Mouse (Mus musculus) retina, adult 2 months (tissue): Measurements from ENCODE around the gene Hist1h1c.
"Not testable (repeated sequence)": the region's sequence is repeated elsewhere in the genome, so short reads cannot be mapped to it uniquely, and the experiment has no call there.

Source experiments
- DNase-seq: peaks from one replicate; pipeline ENCODE4 v3.0.0-alpha.2; 2012; ENCODE audit warnings: low read depth, low spot score

The Hist1h1c gene

GRCm38 (mm10) chr13:23738677-23739068 lies at the start of gene Hist1h1c:
Gene Hist1h1c, plus strand, starts transcription at chr13:23738808.
- peak; percentile 68 for DNase-seq

GRCm38 (mm10) chr13:23688956-23689355 lies 49.7 kb upstream of the Hist1h1c start:
- no peak for DNase-seq

GRCm38 (mm10) chr13:23689459-23689858 lies 49.1 kb upstream of the Hist1h1c start:
- DNase-seq, result no peak

- no peak for DNase-seq
Observed at GRCm38 (mm10) chr13:23693856-23694440, 44.7 kb upstream of the Hist1h1c start.

- no peak for DNase-seq
Observed at GRCm38 (mm10) chr13:23694956-23695355, 43.7 kb upstream of the Hist1h1c start.

GRCm38 (mm10) chr13:23695514-23695913 lies 43.1 kb upstream of the Hist1h1c start, which contains the start of gene Hist1h1t:
Gene Hist1h1t, plus strand, starts transcription at chr13:23695814.
- no peak for DNase-seq

- DNase-seq, result no peak
Observed at GRCm38 (mm10) chr13:23696061-23696474, 42.5 kb upstream of the Hist1h1c start.

- DNase-seq, result no peak
Observed at GRCm38 (mm10) chr13:23697491-23698299, 40.9 kb upstream of the Hist1h1c start.

GRCm38 (mm10) chr13:23698300-23698693 lies 40.3 kb upstream of the Hist1h1c start, which contains the start of gene Hist1h4c:
Gene Hist1h4c, minus strand, starts transcription at chr13:23698454.
- peak; percentile 100 for DNase-seq

GRCm38 (mm10) chr13:23698996-23699395 lies 39.6 kb upstream of the Hist1h1c start:
- peak; percentile 79 for DNase-seq

GRCm38 (mm10) chr13:23699767-23700166 lies 38.8 kb upstream of the Hist1h1c start:
- DNase-seq, result no peak

GRCm38 (mm10) chr13:23700786-23701520 lies 37.7 kb upstream of the Hist1h1c start:
- DNase-seq, result peak; percentile 73

GRCm38 (mm10) chr13:23702220-23702619 lies 36.4 kb upstream of the Hist1h1c start:
- no peak for DNase-seq

GRCm38 (mm10) chr13:23702801-23703200 lies 35.8 kb upstream of the Hist1h1c start:
- DNase-seq, result not testable (repeated sequence)

- DNase-seq, result no peak
Observed at GRCm38 (mm10) chr13:23705751-23706356, 32.8 kb upstream of the Hist1h1c start.

GRCm38 (mm10) chr13:23706771-23707170 lies 31.8 kb upstream of the Hist1h1c start:
- DNase-seq, result no peak

GRCm38 (mm10) chr13:23708041-23708440 lies 30.6 kb upstream of the Hist1h1c start:
- DNase-seq, result no peak

- no peak for DNase-seq
Observed at GRCm38 (mm10) chr13:23708654-23709053, 30.0 kb upstream of the Hist1h1c start.

- DNase-seq, result no peak
Observed at GRCm38 (mm10) chr13:23709714-23710373, 28.8 kb upstream of the Hist1h1c start.

GRCm38 (mm10) chr13:23710374-23711089 lies 28.1 kb upstream of the Hist1h1c start, which contains the start of gene Hfe:
Gene Hfe, minus strand, starts transcription at chr13:23710854.
- no peak for DNase-seq
